Mouse (Mus musculus) left cerebral cortex, postnatal 25 days (tissue): ENCODE measurements around the gene Cers1. TPM values are rescaled to one million over a fixed set of nuclear protein-coding genes. Genes with fewer than 3 reads are reported as not detected.

Source experiments
- DNase-seq, 2 experiments: peaks; one replicate each; pipeline ENCODE4 v3.0.0; 2022; ENCODE audit warnings: low spot score in 2 of 2, mixed read lengths in 1 of 2
- intact Hi-C: fragments of 180-260 bp; cut with DNase I; formaldehyde crosslinking; loops from one replicate; pipeline ENCODE4 v1.15.1; 2025
- total RNA-seq, 2 experiments: library from RNA; stranded (reverse); gene quantifications; 2 replicates each; pipeline ENCODE4 v1.2.3; 2021

The Cers1 gene
- total RNA-seq, 2 experiments from 2014 or later, result 105 to 111 TPM

DNA sequence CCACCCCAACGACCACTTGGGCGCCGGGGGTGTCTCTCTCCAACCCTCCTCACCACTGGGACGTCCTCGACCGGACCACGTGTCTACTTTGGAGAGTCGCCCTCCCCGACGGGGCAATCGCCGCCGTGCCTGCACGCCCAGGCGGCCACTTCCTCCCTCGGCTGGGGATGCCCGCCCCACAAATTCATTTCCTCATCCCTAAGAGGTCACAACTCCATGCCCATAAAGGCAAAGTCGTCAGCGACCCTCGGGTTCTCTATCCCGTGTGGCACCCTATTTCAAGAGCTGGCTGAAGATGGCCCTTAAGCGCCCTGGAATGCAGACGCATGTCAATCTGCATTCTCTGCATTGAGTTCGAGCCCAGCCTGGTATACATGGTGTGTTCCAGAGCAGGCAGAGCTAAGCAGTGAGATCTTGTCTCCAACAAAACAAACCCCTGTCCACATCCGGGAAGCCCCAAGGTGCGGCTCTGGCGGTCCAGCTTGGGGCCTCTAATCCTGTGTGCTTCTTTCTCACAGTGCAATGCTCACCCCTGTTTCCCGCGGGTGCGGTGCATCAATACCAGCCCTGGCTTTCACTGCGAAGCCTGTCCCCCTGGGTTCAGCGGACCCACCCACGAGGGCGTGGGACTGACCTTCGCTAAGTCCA, 59.8 kb downstream of the Cers1 start:
- DNase-seq, result no peak
- intact Hi-C loops, result no loop called here

DNA sequence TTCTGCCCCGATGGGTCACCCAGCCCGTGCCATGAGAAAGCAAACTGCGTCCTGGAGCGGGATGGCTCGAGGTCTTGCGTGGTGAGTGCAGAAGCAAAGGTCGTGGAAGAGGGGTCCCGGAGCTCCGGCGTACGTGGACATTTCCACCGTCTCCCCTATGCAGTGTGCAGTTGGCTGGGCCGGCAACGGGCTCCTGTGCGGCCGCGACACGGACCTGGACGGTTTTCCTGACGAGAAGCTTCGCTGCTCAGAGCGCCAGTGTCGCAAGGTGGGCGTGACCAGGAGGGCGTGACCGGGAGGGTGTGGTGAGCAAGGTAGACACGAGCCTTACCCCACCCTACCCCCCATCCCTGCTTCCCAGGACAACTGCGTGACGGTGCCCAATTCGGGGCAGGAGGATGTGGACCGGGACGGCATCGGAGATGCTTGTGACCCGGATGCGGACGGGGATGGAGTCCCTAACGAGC, 60.7 kb downstream of the Cers1 start:
- intact Hi-C loops, result no loop called here

GRCm38 (mm10) chr8:70377049-70377448, 61.5 kb downstream of the Cers1 start:
- no peak for DNase-seq
- intact Hi-C loops, result no loop called here

More for the DNA sequence above, 60.7 kb downstream of the Cers1 start:
- no peak for DNase-seq

GRCm38 (mm10) chr8:70380069-70380468, 64.5 kb downstream of the Cers1 start:
- intact Hi-C loops, result no loop called here
- DNase-seq, result peak; percentile 21 to 70

Other genes with a start within 250 kb of the Cers1 start
- 1 to 10 TPM; 3.0 to 3.4 TPM for gene Tm6sf2, start 242.9 kb upstream of the Cers1 start, total RNA-seq
- gene Hapln4, start 232.3 kb upstream of the Cers1 start, total RNA-seq, result 10 to 100 TPM; 62.6 to 71.8 TPM
- gene Ncan, start 194.9 kb upstream of the Cers1 start, total RNA-seq, result 100 to 1,000 TPM; 219 to 220 TPM
- 10 to 100 TPM; 21.7 to 21.9 TPM for gene Nr2c2ap, start 184.4 kb upstream of the Cers1 start, total RNA-seq
- 10 to 100 TPM; 10.2 to 12.4 TPM for gene Rfxank, start 176.6 kb upstream of the Cers1 start, total RNA-seq
- gene Borcs8, start 176.3 kb upstream of the Cers1 start, total RNA-seq, result 10 to 100 TPM; 46.8 to 51.0 TPM
- under 1 TPM in 1 of 2 experiments, not detected in 1; 0.57 TPM for gene Mef2b, start 176.1 kb upstream of the Cers1 start, total RNA-seq
- 10 to 100 TPM; 44.1 to 50.8 TPM for gene Tmem161a, start 143.4 kb upstream of the Cers1 start, total RNA-seq
- gene Slc25a42, start 103.5 kb upstream of the Cers1 start, total RNA-seq, result 10 to 100 TPM; 33.5 to 36.5 TPM
- 100 to 1,000 TPM; 118 to 122 TPM for gene Sugp2, start 81.5 kb upstream of the Cers1 start, total RNA-seq
- 10 to 100 TPM; 41.7 to 46.3 TPM for gene Armc6, start 81.3 kb upstream of the Cers1 start, total RNA-seq
- gene Homer3, start 32.9 kb upstream of the Cers1 start, total RNA-seq, result 1 to 10 TPM; 6.5 to 9.2 TPM
- 10 to 100 TPM; 42.3 to 42.5 TPM for gene Ddx49, start 13.3 kb upstream of the Cers1 start, total RNA-seq
- 100 to 1,000 TPM; 123 to 125 TPM for gene Cope, start 13.3 kb upstream of the Cers1 start, total RNA-seq
- gene Gdf1, start 14.0 kb downstream of the Cers1 start, total RNA-seq, result 10 to 100 TPM; 17.7 to 18.9 TPM
- 10 to 100 TPM; 58.2 to 61.6 TPM for gene Upf1, start 37.5 kb downstream of the Cers1 start, total RNA-seq
- gene Comp, start 57.8 kb downstream of the Cers1 start, total RNA-seq, result under 1 TPM; 0.23 to 0.48 TPM
- gene Crtc1, start 123.8 kb downstream of the Cers1 start, total RNA-seq, result 100 to 1,000 TPM; 120 to 139 TPM
- gene Klhl26, start 161.2 kb downstream of the Cers1 start, total RNA-seq, result 10 to 100 TPM; 40.3 to 44.2 TPM
- 100 to 1,000 TPM; 264 to 286 TPM for gene Tmem59l, start 171.6 kb downstream of the Cers1 start, total RNA-seq
- 1 to 10 TPM; 2.3 to 3.5 TPM for gene Crlf1, start 177.4 kb downstream of the Cers1 start, total RNA-seq
- gene Rex1bd, start 191.0 kb downstream of the Cers1 start, total RNA-seq, result 100 to 1,000 TPM; 104 TPM
- 100 to 1,000 TPM; 886 to 927 TPM for gene Uba52, start 195.0 kb downstream of the Cers1 start, total RNA-seq
- 100 to 1,000 TPM; 403 TPM for gene Fkbp8, start 211.9 kb downstream of the Cers1 start, total RNA-seq
- 10 to 100 TPM; 43.1 to 47.7 TPM for gene Kxd1, start 212.2 kb downstream of the Cers1 start, total RNA-seq
- 10 to 100 TPM; 15.1 to 17.7 TPM for gene Ell, start 223.7 kb downstream of the Cers1 start, total RNA-seq